Mouse (Mus musculus) lung, postnatal 0 days (tissue): ENCODE measurements around the gene Gm28048.

Source experiments
- CTCF ChIP-seq: IDR thresholded peaks from 2 replicates; pipeline ENCODE4 v1.5.1; 2016; ENCODE audit warnings: antibody characterized with exemption, mild to moderate bottlenecking
- EP300 ChIP-seq: IDR thresholded peaks from 2 replicates; pipeline ENCODE4 v1.6.1; 2016; ENCODE audit warnings: antibody characterized with exemption, mild to moderate bottlenecking, control low read depth

DNA sequence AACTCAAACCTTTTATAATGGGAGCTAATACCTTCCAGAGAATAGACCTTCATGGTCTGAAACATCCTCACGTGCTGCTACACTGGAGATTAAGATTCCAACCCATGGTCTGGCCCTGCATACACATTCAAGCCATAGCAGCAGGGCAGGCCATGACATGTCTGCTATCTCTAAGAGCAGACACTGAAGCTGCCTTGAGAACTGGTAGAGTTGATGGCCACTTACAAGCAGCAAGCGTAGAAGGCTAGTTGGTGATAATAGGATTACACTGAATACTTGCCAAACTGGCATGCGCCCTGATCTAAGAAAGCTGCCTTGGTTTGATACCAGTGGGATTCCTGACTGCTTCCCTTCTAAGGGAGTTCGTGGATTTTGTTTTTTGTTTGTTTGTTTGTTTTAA lies 68.1 kb downstream of the Gm28048 start:
- TF ChIP-seq EP300 (no peak), CTCF (no peak)
